Mouse (Mus musculus) embryonic fibroblast, embryonic 13.5 days (primary cell): ENCODE results near the gene Zfhx3. TPM values are rescaled to one million over a fixed set of nuclear protein-coding genes. Genes with fewer than 3 reads are reported as not detected.

Source experiments
- H3K27ac ChIP-seq: 2 replicates; pipeline ENCODE4 v1.5.1; 2012; ENCODE audit warnings: low read length, control low read depth, inconsistent platforms; ENCODE audit not compliant: insufficient read depth
- H3K4me1 ChIP-seq: 2 replicates; pipeline ENCODE4 v1.6.1; 2011; ENCODE audit warnings: low read length; ENCODE audit not compliant: control insufficient read depth, insufficient read depth
- H3K4me3 ChIP-seq: 2 replicates; pipeline ENCODE4 v1.5.1; 2011; ENCODE audit warnings: mild to moderate bottlenecking, control low read depth, low read length; ENCODE audit not compliant: insufficient read depth
- CTCF ChIP-seq: IDR thresholded peaks from 2 replicates; pipeline ENCODE4 v1.5.1; 2011; ENCODE audit warnings: mild to moderate bottlenecking, control low read depth, low read length, moderate library complexity, borderline replicate concordance; ENCODE audit not compliant: insufficient read depth
- POLR2A ChIP-seq: IDR thresholded peaks from 2 replicates; pipeline ENCODE4 v1.6.1; 2011; ENCODE audit warnings: low read depth, mild to moderate bottlenecking, control low read depth, low read length, moderate library complexity
- polyA plus RNA-seq: library from polyadenylated mRNA; stranded (reverse); fragments of >200 nt; gene quantifications from 2 replicates; pipeline ENCODE4 v1.2.4, GENCODE M21; 2011; ENCODE audit warnings: low read depth; ENCODE audit not compliant: missing spikeins, insufficient read length

Zfhx3 gene
- polyA plus RNA-seq, 1 experiment: 30.6 TPM

DNA sequence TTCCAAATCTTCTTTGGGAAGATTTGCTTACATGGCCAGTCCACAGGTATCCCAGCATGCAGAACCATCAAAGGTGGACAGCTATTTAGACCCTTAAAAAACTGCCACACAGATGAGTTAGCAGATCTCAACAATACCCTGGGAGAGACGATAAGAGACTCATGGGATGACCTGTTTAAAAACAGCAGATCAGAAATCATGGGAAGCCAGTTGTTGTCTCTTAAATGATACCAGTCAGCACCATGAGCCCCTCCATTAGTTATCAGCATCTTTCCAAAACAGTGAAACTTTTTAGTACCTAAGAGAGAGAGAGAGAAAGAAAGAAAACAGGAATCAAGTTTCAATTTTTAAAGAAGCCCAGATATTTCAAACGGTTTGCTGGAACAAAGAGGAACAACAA lies 1051.7 kb downstream of the Zfhx3 start:
- Histone ChIP-seq H3K27ac (no peak overlapping the region), H3K4me3 (no peak overlapping the region), H3K4me1 (no peaks in the 10 kb centered on the region)
- TF ChIP-seq CTCF: no peak

- H3K4me1 ChIP-seq: no peaks in the 10 kb centered on the region
- H3K27ac ChIP-seq: no peak overlapping the region
- TF ChIP-seq CTCF: no peak
- TF ChIP-seq POLR2A: no peak
- H3K4me3 ChIP-seq: no peak overlapping the region
These were observed 1052.4 kb downstream of the Zfhx3 start for GRCm38 (mm10) chr8:108994880-108995279.

GRCm38 (mm10) chr8:108997334-108997733 lies 1054.9 kb downstream of the Zfhx3 start:
- TF ChIP-seq POLR2A (no peak), CTCF (no peak)
- no peaks in the 10 kb centered on the region for H3K4me1 ChIP-seq
- no peak overlapping the region for H3K27ac ChIP-seq
- H3K4me3 ChIP-seq: no peak overlapping the region

- TF ChIP-seq CTCF (no peak), POLR2A (no peak)
- Histone ChIP-seq H3K4me1 (no peaks in the 10 kb centered on the region), H3K4me3 (no peak overlapping the region), H3K27ac (no peak overlapping the region)
These were observed 1057.1 kb downstream of the Zfhx3 start for GRCm38 (mm10) chr8:108999297-109000249.

GRCm38 (mm10) chr8:109001031-109001430 lies 1058.6 kb downstream of the Zfhx3 start:
- TF ChIP-seq POLR2A (no peak), CTCF (no peak)
- Histone ChIP-seq H3K4me3 (no peak overlapping the region), H3K27ac (no peak overlapping the region), H3K4me1 (no peaks in the 10 kb centered on the region)

DNA sequence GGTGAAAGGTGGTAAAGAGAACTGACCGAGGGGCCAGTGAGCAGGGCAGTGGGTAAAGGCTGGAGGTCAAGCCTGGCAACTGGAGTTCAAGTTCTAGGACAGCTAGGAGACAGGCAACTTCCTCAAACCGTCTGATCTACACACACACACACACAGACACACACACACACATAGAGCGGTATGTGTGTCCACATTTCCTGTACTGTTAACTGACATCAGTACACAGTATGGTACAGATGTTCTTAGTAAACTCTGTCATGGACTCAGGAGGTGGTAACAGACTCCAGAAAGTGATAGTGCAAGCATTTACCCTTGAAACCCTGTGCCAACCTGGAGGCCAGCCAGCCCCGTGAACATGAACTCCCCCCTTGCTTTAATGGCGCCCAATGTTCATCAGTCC lies 1059.5 kb downstream of the Zfhx3 start:
- no peak overlapping the region for H3K4me3 ChIP-seq
- no peaks in the 10 kb centered on the region; the same call in 1 of the 2 replicates for H3K4me1 ChIP-seq
- TF ChIP-seq POLR2A: no peak
- TF ChIP-seq CTCF: no peak

GRCm38 (mm10) chr8:109006986-109007385 lies 1064.5 kb downstream of the Zfhx3 start:
- Histone ChIP-seq H3K4me3 (no peak overlapping the region), H3K27ac (no peak overlapping the region), H3K4me1 (no peaks in the 10 kb centered on the region; the same call in 1 of the 2 replicates)
- TF ChIP-seq POLR2A (no peak), CTCF (no peak)

More for the DNA sequence above, 1059.5 kb downstream of the Zfhx3 start:
- no peak overlapping the region for H3K27ac ChIP-seq
